Mouse (Mus musculus) bone marrow macrophage, adult 2 months (primary cell): Measurements from ENCODE around the gene Zkscan3.

ENCODE experiments used
- CTCF ChIP-seq: IDR thresholded peaks from 2 replicates; pipeline ENCODE4 v1.5.1; 2012; ENCODE audit warnings: low read depth, mild to moderate bottlenecking, low read length, moderate library complexity
- POLR2A ChIP-seq: IDR thresholded peaks from 2 replicates; pipeline ENCODE4 v1.6.1; 2012; ENCODE audit warnings: mild to moderate bottlenecking, low read depth, low read length, borderline replicate concordance

DNA sequence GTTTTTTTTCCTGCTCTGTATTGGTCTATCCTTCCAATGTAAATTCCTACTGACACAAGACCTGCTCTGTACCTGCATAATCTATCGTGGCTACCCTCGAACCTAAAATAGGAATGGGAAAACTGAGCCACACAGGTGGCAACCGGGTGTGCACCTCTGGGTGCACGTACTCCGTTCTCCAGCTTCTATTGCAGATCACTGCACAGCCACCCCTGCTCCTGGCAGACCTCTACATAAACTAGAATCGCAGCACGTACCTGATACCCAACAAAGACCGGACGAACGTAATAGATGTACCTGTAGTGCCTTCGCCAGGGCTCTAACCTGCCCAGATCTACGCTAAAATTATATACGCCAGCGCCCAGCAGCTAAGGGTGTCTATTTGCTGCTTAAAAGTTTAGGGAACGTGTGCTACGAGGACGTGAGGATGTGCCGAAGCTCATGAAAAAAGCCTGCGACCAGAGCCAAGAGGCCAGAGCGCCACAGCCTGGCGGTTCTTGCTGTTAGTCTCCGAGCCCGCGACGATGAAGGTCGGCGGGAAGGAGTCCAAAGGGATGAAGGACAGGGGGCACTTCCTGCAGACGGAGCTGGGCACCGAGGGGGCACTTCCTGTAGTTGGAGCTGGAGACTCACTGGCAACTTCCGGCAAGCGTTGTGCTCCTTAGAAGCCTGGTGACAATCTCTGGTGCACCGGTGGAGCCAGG, 38.1 kb upstream of the Zkscan3 start, which contains the start of gene Pgbd1:
- TF ChIP-seq CTCF = no peak; the same call in 1 of the 2 replicates
- TF ChIP-seq POLR2A = no peak
